Mouse (Mus musculus): ENCODE measurements at regions not wholly inside any gene's neighbourhood (a gene's known extent, or its start where the extent isn't known, plus 50 kb on each side); places are given as distances from the start of the nearest gene placed in this dataset.

GRCm38 (mm10) chr7:64058282-64058872, 95.3 kb upstream of the Trpm1 start:
- ATAC-seq: peak; percentile 4

GRCm38 (mm10) chr7:64057873-64058272, 95.8 kb upstream of the Trpm1 start:
- ATAC-seq: peak; percentile 68

GRCm38 (mm10) chr7:64056498-64056897, 97.1 kb upstream of the Trpm1 start:
- ATAC-seq: no peak

- no peak for ATAC-seq
Measured at GRCm38 (mm10) chr7:64054996-64055395, 98.6 kb upstream of the Trpm1 start.

- no peak for ATAC-seq
Measured at GRCm38 (mm10) chr7:64053766-64054165, 99.9 kb upstream of the Trpm1 start.

GRCm38 (mm10) chr7:64052400-64052799, 101.2 kb upstream of the Trpm1 start:
- ATAC-seq: no peak

GRCm38 (mm10) chr7:64050826-64051401, 102.7 kb upstream of the Trpm1 start:
- no peak for ATAC-seq

GRCm38 (mm10) chr7:64050246-64050645, 103.4 kb upstream of the Trpm1 start:
- no peak for ATAC-seq

- peak; percentile 21 for ATAC-seq
Measured at GRCm38 (mm10) chr7:64049183-64049965, 104.3 kb upstream of the Trpm1 start.

GRCm38 (mm10) chr7:64048452-64049182, 105.0 kb upstream of the Trpm1 start:
- ATAC-seq: peak; percentile 75

GRCm38 (mm10) chr7:64047831-64048230, 105.8 kb upstream of the Trpm1 start:
- ATAC-seq: no peak

- no peak for ATAC-seq
Measured at GRCm38 (mm10) chr7:64045292-64045691, 106.6 kb upstream of the Klf13 start.

- peak; percentile 90 for ATAC-seq
Measured at GRCm38 (mm10) chr7:64042978-64043377, 104.3 kb upstream of the Klf13 start.

- ATAC-seq: no peak
Measured at GRCm38 (mm10) chr7:64041303-64041702, 102.6 kb upstream of the Klf13 start.

GRCm38 (mm10) chr7:64040026-64040737, 101.5 kb upstream of the Klf13 start:
- ATAC-seq: no peak

- ATAC-seq: peak; percentile 50
Measured at GRCm38 (mm10) chr7:64037701-64038231, 99.1 kb upstream of the Klf13 start.

- ATAC-seq: no peak
Measured at GRCm38 (mm10) chr7:64036154-64036553, 97.4 kb upstream of the Klf13 start.

- ATAC-seq: no peak
Measured at GRCm38 (mm10) chr7:64035025-64035606, 96.4 kb upstream of the Klf13 start.

- ATAC-seq: no peak
Measured at GRCm38 (mm10) chr7:64034493-64034892, 95.8 kb upstream of the Klf13 start.

- no peak for ATAC-seq
Measured at GRCm38 (mm10) chr7:64033388-64033787, 94.7 kb upstream of the Klf13 start.

GRCm38 (mm10) chr7:64032921-64033354, 94.2 kb upstream of the Klf13 start:
- ATAC-seq: no peak

- ATAC-seq: no peak
Measured at GRCm38 (mm10) chr7:64030650-64031049, 91.9 kb upstream of the Klf13 start.

Measured in activated CD4-positive, CD25-positive, alpha-beta regulatory T cell, adult 4 months (primary cell).